In the genomic region with DNA sequence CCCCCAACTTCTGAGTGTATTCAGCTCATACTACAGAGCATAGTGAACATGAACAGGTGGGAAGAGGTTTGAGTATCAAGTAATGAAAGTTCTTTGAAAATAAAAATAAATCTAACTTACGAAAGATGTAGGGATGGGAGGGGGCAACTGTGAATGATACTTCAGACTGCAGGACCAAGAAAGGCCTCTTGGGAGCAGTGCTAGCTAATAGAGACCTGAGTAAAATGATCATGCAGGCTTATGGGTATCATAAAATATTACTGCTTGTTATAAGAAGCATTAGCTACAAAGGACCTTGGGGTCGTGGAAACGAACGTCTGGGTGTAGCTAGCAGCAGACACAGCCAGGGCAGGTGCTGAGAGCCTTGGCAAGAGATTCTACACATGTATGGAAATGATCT, we compare ENCODE assay signal across 17 mouse cellular contexts. TPM values are rescaled to one million over a fixed set of nuclear protein-coding genes. Genes with fewer than 3 reads are reported as not detected.
DNase-seq lines count a peak whose midpoint lies in the region; ATAC-seq and TF ChIP-seq lines count a peak whose summit lies in the region.
"Had no signal": no experiment of that assay in that cellular context is flagged by ENCODE, and none has a peak within 500 bp of the region (broad histone marks: within the 10 kb centered on the region; RNA-seq: fewer than 3 reads in every experiment).

No protein-coding gene starts in this region.

- H3K9me3 ChIP-seq in heart, embryonic 15.5 days (replicated peaks): no peaks in the 10 kb centered on the region
- no peaks in the 10 kb centered on the region for H3K9me3 ChIP-seq in midbrain, embryonic 14.5 days (ENCODE audit: control insufficient read depth, low read length)
- no peaks in the 10 kb centered on the region for H3K9me3 ChIP-seq in midbrain, embryonic 10.5 days (replicated peaks)
- H3K9me3 ChIP-seq in intestine, postnatal 0 days (ENCODE audit: control insufficient read depth): no peaks in the 10 kb centered on the region
- H3K9me3 ChIP-seq: forebrain, embryonic 13.5 days; neural tube, embryonic 13.5 days had no signal

- no peak for DNase-seq in heart, adult 11 months
- no peak for DNase-seq in left cerebral cortex, adult 2 months (ENCODE audit: extremely low spot score in 1 of 2, low spot score in 2 of 2)
- DNase-seq in left cerebral cortex, adult 18-20 months (ENCODE audit: low spot score in 2 of 2): no peak
- DNase-seq in midbrain, embryonic 14.5 days: peak; percentile 1
- DNase-seq in midbrain, embryonic 10.5 days (ENCODE audit: low spot score): no peak
- DNase-seq in frontal cortex, postnatal 36 days (ENCODE audit: low spot score in 2 of 2): no peak
- DNase-seq: adrenal gland, postnatal 36 days; right cerebral cortex, postnatal 25 days; thymus, postnatal 4 days had no signal

- ATAC-seq in heart, embryonic 15.5 days (replicated peaks; ENCODE audit: insufficient number of reproducible peaks, insufficient read depth, low FRiP score, low read depth): 0 out of 2 replicates have a peak, but pooled peaks have one; percentile 48
- no peak for ATAC-seq in midbrain, embryonic 14.5 days (ENCODE audit: low FRiP score, low TSS enrichment)
- no peak for ATAC-seq in intestine, postnatal 0 days
- ATAC-seq: activated CD4-positive, CD25-positive, alpha-beta regulatory T cell, adult 4 months; forebrain, embryonic 13.5 days had no signal

- TF ChIP-seq CTCF in left cerebral cortex, adult 2 months (IDR thresholded peaks at IDR 0.05): peak; percentile 58
- peak; percentile 72 for TF ChIP-seq CTCF in intestine, postnatal 0 days (IDR thresholded peaks at IDR 0.05; ENCODE audit: low read depth)

- H3K4me2 ChIP-seq in heart, embryonic 15.5 days: no peak overlapping the region
- no peak overlapping the region for H3K4me2 ChIP-seq in midbrain, embryonic 14.5 days (ENCODE audit: low read length)
- no peak overlapping the region for H3K4me2 ChIP-seq in intestine, postnatal 0 days (replicated peaks; ENCODE audit: low read depth)
- H3K4me2 ChIP-seq: forebrain, embryonic 13.5 days; neural tube, embryonic 13.5 days had no signal

- H3K36me3 ChIP-seq in heart, embryonic 15.5 days: no peaks in the 10 kb centered on the region
- no peaks in the 10 kb centered on the region for H3K36me3 ChIP-seq in midbrain, embryonic 14.5 days (ENCODE audit: control insufficient read depth, insufficient read depth, low read length)
- H3K36me3 ChIP-seq in midbrain, embryonic 10.5 days: no peaks in the 10 kb centered on the region
- no peaks in the 10 kb centered on the region for H3K36me3 ChIP-seq in intestine, postnatal 0 days (ENCODE audit: control insufficient read depth, insufficient read depth)
- H3K36me3 ChIP-seq: neural tube, embryonic 13.5 days had no signal

- intact Hi-C loops in left cerebral cortex, adult 2 months (cut with DNase I): loop anchor here (2.0 kb wide), 1 partner anchor 181 kb away; no protein-coding TSS in a partner anchor

- no peak overlapping the region for H3K9ac ChIP-seq in heart, embryonic 15.5 days
- H3K9ac ChIP-seq in midbrain, embryonic 14.5 days (replicated peaks; ENCODE audit: low read length): no peak overlapping the region
- H3K9ac ChIP-seq in intestine, postnatal 0 days (ENCODE audit: low read depth, low read length): no peak overlapping the region
- H3K9ac ChIP-seq: forebrain, embryonic 13.5 days; neural tube, embryonic 13.5 days had no signal

- H3K4me1 ChIP-seq in heart, embryonic 15.5 days (replicated peaks): peaks cover 21% of the 10 kb centered on the region
- no peaks in the 10 kb centered on the region for H3K4me1 ChIP-seq in midbrain, embryonic 14.5 days (ENCODE audit: control insufficient read depth, insufficient read depth, low read length)
- H3K4me1 ChIP-seq in midbrain, embryonic 10.5 days: no peaks in the 10 kb centered on the region
- H3K4me1 ChIP-seq in intestine, postnatal 0 days (replicated peaks; ENCODE audit: control insufficient read depth, insufficient read depth, low read length): no peaks in the 10 kb centered on the region
- H3K4me1 ChIP-seq: forebrain, embryonic 13.5 days; neural tube, embryonic 13.5 days had no signal

- 47% methylated on average over 4 of the region's 4 CpGs for WGBS in heart, embryonic 15.5 days
- WGBS in midbrain, embryonic 14.5 days: 85% methylated on average over 4 of the region's 4 CpGs
- WGBS in midbrain, embryonic 10.5 days: 90% methylated on average over 4 of the region's 4 CpGs
- 32% methylated on average over 4 of the region's 4 CpGs for WGBS in intestine, postnatal 0 days

- H3K27me3 ChIP-seq in heart, embryonic 15.5 days: no peaks in the 10 kb centered on the region
- H3K27me3 ChIP-seq in midbrain, embryonic 14.5 days (ENCODE audit: control insufficient read depth, insufficient read depth, low read length): no peaks in the 10 kb centered on the region
- no peaks in the 10 kb centered on the region for H3K27me3 ChIP-seq in midbrain, embryonic 10.5 days (ENCODE audit: low read depth, poor library complexity, severe bottlenecking)
- H3K27me3 ChIP-seq in intestine, postnatal 0 days (replicated peaks; ENCODE audit: control insufficient read depth, insufficient read depth, low read length): no peaks in the 10 kb centered on the region
- H3K27me3 ChIP-seq: forebrain, embryonic 13.5 days; neural tube, embryonic 13.5 days had no signal

- peak overlapping the region; percentile 82 for H3K27ac ChIP-seq in heart, embryonic 15.5 days
- no peak overlapping the region for H3K27ac ChIP-seq in left cerebral cortex, adult 2 months
- no peak overlapping the region for H3K27ac ChIP-seq in midbrain, embryonic 14.5 days (replicated peaks; ENCODE audit: low read depth, low read length)
- no peak overlapping the region for H3K27ac ChIP-seq in midbrain, embryonic 10.5 days (replicated peaks)
- no peak overlapping the region for H3K27ac ChIP-seq in intestine, postnatal 0 days (ENCODE audit: low read depth, low read length)
- H3K27ac ChIP-seq: forebrain, embryonic 13.5 days; neural tube, embryonic 13.5 days had no signal

- no peak overlapping the region for H3K4me3 ChIP-seq in heart, embryonic 15.5 days
- no peak overlapping the region for H3K4me3 ChIP-seq in left cerebral cortex, adult 2 months
- no peak overlapping the region for H3K4me3 ChIP-seq in midbrain, embryonic 14.5 days (replicated peaks; ENCODE audit: low read depth, low read length)
- H3K4me3 ChIP-seq in midbrain, embryonic 10.5 days: no peak overlapping the region
- H3K4me3 ChIP-seq in intestine, postnatal 0 days (ENCODE audit: low read depth, low read length): no peak overlapping the region
- H3K4me3 ChIP-seq: forebrain, embryonic 13.5 days; neural tube, embryonic 13.5 days had no signal

RNA-seq across cellular contexts. Expression of gene Ces1e, which starts 11.6 kb away (rescaled TPM):
- 0.18 and 0.43 TPM in 2 replicates for polyA plus RNA-seq in heart, embryonic 15.5 days (2015; fragmentation: Nextera tagmentation; extraction: Ambion mirVana)
- total RNA-seq in left cerebral cortex, adult 2 months (2021): not detected
- not detected for total RNA-seq in left cerebral cortex, adult 18-20 months (2021)
- polyA plus RNA-seq in midbrain, embryonic 14.5 days (2014; fragmentation: Nextera tagmentation; extraction: Ambion mirVana): not detected in 2 replicates
- not detected in 2 replicates for polyA plus RNA-seq in midbrain, embryonic 10.5 days (2016; fragmentation: Nextera tagmentation; extraction: Ambion mirVana)
- polyA plus RNA-seq in intestine, postnatal 0 days (2015; fragmentation: Nextera tagmentation; extraction: Ambion mirVana): 0.66 and 1.1 TPM in 2 replicates
- total RNA-seq: adrenal gland, postnatal 36 days; left cerebral cortex, adult 8-10 months had no signal
- polyA plus RNA-seq: activated CD4-positive, CD25-positive, alpha-beta regulatory T cell, adult 4 months; forebrain, embryonic 13.5 days; limb, embryonic 14.5 days; neural tube, embryonic 13.5 days; testis, adult 2 months had no signal

RNA-seq across cellular contexts. Expression of gene Ces1d, which starts 20.2 kb away (rescaled TPM):
- polyA plus RNA-seq in heart, embryonic 15.5 days (2015; fragmentation: Nextera tagmentation; extraction: Ambion mirVana): 1.8 and 4.0 TPM in 2 replicates
- not detected for total RNA-seq in left cerebral cortex, adult 2 months (2021)
- total RNA-seq in left cerebral cortex, adult 18-20 months (2021): under 1 TPM; 0.21 to 0.79 TPM
- 0.55 TPM in 1 of 2 replicates, not detected in the other for polyA plus RNA-seq in midbrain, embryonic 14.5 days (2014; fragmentation: Nextera tagmentation; extraction: Ambion mirVana)
- 0.11 TPM in 1 of 2 replicates, not detected in the other for polyA plus RNA-seq in midbrain, embryonic 10.5 days (2016; fragmentation: Nextera tagmentation; extraction: Ambion mirVana)
- 0.14 and 0.22 TPM in 2 replicates for polyA plus RNA-seq in intestine, postnatal 0 days (2015; fragmentation: Nextera tagmentation; extraction: Ambion mirVana)
- polyA plus RNA-seq: activated CD4-positive, CD25-positive, alpha-beta regulatory T cell, adult 4 months had no signal
